Mouse (Mus musculus) layer of hippocampus, postnatal 14 days (tissue): ENCODE results near the gene Ogdh. TPM values are rescaled to one million over a fixed set of nuclear protein-coding genes. Genes with fewer than 3 reads are reported as not detected.

Experiments
- DNase-seq, 2 experiments: peaks; one replicate each; pipeline ENCODE4 v3.0.0; 2021 to 2022; ENCODE audit warnings: low spot score in 2 of 2, mixed read lengths in 1 of 2
- total RNA-seq, 2 experiments: library from RNA; stranded (reverse); gene quantifications; 2 replicates each; pipeline ENCODE4 v1.2.3; 2021

Ogdh gene
- total RNA-seq, 2 experiments from 2014 or later: 252 to 261 TPM

DNA sequence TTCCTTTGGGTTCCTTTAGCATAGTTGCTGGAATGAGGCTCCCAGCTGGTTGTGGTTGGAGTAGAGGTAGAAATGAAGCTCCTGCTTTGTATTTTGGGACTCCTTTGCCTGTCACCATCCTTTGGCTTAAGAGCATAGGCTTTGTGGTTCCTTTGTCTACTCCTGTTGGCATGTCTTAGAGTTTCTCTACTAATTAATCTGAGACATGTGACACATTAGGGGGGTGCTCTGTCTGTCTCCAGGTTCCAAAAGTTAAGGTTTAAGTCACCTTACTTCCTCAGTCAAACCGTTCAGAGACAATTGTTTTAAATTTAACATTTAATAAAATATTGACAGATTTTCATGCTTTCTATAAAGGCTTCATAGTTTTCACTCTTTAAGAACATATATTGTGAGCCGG lies 2.2 kb downstream of the Ogdh start:
- no peak for DNase-seq

DNA sequence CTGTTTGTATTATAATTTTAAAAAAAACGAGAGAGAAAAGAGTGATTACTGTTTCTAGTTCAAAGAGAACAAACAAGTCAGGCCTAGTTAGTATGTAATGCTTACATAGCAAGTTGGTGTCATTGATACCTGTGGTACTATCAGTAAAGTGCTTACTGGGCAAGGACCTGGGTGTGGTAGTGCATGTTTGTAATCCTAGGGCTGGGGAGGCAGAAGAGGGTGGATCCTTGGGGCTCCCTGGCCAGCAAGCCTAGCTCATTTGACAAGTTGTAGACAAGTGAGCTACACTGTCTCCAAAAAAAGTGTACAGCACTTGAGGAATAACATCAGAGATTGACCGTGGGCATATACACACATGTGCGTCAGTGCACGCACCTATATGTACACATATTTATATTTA lies 3.2 kb downstream of the Ogdh start:
- DNase-seq: no peak

DNA sequence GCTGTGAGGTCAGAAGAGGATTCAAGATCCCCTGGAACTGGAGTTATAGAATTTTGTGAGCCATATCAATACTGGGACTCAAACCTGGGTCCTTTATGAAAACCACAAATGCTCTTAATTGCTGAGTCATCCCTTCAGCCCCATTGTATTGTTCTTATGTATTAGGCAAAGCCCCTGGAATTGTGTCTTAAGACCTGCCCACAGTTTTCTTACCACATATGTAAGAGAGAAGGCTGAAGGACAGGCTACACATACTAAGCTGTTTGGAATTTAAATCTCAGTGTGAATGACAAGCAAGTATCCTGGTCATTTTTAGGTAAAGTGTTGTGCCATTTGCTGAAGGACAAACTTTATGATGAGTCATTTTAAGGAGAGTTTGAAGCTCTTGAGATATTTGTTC lies 4.6 kb downstream of the Ogdh start:
- no peak for DNase-seq

DNA sequence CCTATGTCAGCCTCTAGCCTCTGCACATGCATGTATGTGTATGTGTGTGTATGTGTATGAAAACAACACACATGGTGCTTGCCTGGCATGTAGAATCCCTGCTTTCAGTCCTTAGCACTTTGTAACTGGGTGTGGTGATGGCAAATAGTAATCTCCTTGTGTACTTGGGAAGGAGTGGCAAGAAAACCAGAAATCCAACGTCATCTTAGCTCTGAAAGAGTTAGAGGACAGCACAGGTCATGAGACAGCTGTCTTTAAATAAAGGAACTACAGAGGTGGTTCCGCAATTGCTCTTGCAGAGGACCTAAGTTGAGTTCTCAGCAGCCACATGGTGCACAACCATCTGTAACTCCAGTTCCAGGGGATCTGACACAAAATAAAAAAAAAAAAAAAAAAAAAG lies 8.0 kb downstream of the Ogdh start:
- no peak for DNase-seq

DNA sequence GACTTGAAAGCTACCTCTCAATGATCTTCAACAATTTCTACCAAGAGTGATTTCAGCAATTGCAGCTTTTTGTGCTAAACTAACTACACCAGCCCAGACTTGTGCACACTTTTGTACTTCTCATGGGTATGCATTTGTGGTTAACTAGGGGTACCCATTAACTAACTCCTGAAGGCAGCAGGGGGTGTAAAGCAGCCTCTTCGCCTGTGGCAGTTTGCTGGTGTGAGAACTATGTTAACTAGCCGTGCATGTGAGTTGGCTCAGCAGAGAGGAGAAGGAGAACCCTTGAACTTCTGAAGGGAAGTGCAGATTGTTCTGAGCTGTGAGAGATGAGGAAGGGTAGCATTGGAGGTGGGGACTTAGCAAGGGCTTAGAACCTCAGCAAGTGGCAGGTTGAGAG lies 11.4 kb downstream of the Ogdh start:
- no peak for DNase-seq

DNA sequence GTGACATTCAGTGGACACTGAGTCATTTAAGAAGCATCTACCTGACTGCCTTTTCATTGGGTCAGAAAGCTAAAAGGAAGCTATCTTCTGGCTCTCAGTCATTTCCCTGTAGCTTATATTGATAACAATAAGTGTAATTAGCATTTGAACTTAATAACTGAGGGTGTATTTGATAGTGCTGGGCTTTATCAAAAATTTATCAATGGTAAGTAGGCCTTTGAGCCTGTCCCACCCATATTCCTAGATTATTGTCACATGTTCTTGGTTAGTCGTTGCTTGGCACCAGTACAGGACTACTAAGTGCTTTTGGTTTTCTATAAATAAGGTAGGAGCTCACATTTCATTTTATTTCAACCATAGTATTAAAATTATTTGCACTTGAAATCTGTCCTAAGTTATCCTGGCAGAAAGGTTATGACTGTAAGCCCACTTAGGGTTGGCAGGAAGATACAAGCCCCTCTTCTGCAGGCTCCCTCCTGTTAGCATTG lies 14.6 kb downstream of the Ogdh start:
- DNase-seq: no peak

DNA sequence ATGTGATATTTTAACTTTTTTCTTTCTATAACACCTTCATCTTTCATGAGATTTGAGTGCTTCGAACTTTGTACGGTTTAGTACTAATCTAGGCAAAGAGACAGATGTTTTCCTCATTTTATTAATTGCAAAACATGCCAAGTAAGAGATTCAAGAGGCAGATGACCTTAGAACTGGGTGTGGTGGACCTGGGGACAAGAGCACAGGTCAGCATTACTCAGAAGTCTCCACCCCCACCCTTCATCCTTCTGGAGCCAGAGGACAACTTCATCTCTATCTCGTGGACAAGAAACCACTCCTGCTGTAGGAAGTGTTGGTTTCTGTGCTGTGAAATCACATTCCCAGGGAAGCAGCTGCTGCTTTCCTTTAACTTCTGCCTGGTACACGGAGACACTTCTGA lies 16.7 kb downstream of the Ogdh start:
- no peak for DNase-seq

DNA sequence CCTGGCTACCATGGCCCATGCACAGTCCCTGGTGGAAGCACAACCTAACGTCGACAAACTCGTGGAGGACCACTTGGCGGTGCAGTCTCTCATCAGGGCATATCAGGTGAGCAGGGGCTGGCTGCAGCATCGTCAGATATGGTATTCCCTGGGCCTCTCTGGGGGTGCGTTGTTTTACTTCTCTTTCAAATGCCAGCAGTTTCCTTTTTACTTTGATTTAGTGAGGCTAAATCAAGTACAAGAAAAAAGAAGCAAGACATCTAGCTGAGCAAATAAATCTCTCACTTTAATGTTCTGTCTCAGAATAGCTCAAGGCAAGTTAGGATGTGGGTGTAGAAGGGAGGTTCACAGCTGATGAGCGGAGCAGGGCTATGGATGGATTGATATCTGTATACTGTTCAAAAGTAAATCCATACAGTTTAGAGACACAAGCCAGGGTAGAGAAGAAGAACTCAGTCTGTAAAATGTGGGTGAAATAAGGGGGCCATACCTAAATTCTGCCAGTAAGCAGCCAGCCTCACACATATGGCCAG lies 22.5 kb downstream of the Ogdh start:
- no peak for DNase-seq

DNA sequence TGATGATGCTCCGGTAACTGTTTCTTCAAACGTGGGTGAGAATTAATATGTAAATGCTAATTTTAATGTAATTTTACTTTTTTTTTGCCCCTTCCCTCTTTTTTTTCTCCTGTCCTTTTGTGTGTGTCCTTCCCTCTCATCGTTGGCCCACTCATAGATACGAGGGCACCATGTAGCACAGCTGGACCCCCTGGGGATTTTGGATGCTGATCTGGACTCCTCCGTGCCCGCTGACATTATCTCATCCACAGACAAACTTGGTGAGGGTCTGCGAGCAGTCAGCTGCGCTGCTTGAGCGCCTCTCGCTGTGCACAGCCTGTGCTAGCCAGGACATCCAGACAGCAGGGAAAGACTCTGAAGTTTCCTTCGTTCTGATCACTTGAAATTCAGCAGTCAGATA lies 25.4 kb downstream of the Ogdh start:
- no peak for DNase-seq

DNA sequence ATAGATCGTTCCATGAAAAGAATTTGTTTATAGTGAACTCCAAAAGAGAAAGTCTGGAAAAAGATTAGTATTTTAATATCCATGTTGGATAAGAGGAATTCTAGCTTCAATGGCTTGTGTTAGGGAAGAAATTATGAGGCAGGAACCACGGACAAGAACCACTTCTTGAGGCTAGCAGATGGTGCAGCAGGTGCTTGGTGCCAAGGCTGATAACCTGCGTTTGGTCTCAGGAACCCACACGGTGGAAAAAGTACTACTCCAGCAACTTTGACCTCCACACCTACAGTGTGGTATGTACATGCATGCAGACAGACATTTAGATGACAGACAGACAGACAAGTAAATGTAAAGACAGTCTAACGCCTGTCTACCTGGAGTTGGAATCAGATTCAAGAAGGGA lies 27.1 kb downstream of the Ogdh start:
- no peak for DNase-seq

DNA sequence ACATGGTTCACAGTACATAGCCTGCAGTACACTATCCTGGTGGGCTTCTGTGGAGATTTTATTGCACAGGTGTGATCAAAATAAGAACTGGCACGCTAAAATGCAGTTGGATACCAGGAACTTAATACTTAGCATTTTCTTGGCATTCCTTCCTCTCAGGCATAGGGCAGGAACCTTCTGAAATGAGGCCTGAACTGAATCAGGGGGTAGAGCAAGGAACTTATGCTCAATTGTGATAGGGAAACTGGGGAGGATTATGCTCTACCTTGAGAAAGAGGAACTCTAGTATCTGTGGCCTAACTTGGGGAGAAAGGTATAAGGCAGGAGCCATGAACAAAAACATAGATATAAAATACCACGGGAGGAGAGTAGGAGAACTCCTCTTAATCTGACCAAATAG lies 27.9 kb downstream of the Ogdh start:
- no peak for DNase-seq

DNA sequence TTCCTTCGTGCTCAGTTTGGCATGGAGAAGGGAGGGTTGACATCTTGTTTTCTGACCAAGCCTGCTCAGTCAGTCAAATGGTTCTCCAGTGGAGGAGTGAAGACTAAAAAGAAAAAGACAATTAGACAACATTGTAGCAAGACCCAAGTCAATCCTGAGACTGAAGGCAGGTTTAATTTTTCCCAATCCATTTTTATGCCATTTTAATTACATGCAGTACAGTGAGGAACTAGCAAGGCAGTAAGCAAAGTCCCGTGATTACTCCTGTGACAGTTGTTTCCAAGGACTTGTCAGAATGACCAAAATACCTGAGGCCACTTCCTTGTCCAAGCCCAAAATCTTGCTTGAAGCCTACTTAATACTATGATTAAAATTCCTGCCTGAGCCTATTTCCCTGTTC lies 30.7 kb downstream of the Ogdh start:
- DNase-seq: no peak

DNA sequence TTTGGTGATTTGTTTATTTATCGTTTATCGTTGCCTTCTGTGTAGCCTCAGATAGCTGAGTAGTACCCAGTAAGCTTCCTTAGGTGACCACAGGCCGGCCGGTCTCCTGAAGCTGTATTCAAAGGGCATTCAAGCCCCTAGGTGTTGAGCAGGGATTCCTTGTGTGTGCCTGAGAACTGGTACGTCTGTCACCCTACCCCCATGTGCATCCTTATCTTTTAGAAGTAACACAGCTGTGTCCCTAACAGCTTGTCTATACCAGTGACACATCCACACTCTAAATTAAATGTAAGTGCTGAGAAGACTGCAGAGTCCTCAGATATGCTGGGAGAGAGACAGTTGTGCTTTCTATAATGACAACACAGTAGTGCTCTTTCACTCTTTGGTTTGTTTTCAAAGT lies 31.9 kb downstream of the Ogdh start:
- DNase-seq: no peak

DNA sequence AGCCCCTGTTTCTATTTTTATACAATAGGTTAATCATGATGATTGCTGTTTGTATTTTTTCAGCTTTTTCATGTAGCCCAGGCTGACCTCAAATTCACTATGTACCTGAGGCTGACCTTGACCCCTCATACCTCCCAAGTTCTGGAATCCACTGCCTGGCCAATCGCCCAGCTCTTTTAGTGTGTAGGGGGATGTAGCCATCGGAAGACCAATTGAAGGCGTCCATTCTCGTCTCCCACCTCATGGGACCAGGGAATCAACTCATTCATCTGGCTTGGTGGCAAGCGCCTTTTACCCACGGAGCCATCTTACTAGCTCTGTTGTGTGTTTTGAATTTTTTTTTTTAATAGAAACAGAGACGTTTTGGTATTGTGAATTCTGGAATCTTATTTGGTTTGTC lies 39.8 kb downstream of the Ogdh start:
- DNase-seq: no peak

DNA sequence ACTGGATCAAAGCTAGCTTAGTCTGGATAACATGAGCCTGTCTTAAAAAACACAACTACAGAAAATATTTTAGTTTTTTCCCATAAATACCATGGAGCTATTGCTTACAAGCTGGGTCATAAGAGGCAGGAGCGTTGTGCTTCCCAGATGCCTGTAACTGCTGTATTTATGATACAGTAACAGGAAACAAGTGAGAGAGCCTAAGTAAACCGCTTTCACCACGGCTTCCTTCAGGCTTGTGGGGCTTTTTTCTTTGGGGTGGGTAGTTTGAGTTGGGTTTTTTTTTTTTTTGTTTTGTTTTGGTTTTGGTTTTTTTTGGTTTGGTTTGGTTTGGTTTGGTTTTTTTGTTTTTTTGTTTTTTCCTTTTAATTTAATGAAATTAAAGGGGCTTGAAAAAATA lies 41.2 kb downstream of the Ogdh start:
- no peak for DNase-seq

DNA sequence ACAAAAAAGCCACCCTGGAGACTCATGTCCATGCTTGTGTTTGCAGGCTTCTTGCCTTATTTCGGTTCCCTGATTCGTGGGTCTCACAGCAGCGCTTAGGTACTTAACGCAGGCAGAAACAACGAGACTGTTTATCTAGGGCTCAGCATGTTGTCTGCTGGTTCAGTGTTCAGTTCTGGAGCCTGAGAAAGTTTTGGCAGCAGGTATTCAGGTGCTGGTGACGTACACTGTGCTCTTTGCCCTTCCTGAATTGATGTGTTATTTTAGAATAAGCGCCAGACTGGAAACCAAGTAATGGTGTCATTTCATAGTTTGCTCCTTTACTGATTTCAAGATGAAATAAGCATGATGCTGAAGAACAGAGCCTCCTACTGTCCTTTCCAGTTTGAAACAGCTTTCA lies 42.0 kb downstream of the Ogdh start:
- no peak for DNase-seq

DNA sequence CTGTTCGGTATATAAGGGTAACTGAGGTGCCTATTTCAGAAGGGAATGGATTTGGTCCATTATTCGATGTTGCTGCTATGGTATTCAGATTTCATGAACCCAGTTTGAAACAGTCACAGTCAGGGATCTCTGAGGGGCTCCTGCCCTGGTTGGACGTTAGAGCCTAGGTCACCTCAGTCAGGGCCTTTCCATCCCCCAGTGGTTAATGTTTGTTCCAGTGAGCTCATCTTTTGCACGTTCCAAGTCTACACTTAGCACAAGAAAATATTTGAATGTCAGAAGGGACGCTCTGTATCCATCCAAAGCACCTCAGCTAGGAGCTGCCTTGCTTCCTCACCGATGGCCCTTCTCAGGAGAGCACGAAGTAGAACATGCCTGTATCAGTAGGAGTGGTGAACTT lies 43.9 kb downstream of the Ogdh start:
- DNase-seq: no peak

DNA sequence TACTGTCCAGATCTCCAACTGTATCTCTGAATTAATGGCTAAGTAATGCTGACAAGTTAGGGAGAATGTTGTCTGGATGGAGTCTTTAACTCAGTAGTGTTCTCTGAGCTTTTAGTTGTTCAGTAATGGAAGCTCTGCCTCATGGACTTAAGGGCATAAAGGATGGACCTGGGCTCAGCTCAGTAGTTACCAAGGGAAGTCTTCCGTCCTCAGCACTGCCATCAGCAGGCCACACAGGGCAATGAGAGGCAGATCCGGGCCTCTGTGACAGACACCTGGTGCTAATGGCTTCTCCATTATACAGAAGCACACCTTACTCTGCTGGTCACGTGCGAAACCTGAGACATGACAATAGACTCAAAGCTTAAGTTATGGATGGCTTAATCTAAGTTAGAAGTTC lies 45.3 kb downstream of the Ogdh start:
- no peak for DNase-seq

DNA sequence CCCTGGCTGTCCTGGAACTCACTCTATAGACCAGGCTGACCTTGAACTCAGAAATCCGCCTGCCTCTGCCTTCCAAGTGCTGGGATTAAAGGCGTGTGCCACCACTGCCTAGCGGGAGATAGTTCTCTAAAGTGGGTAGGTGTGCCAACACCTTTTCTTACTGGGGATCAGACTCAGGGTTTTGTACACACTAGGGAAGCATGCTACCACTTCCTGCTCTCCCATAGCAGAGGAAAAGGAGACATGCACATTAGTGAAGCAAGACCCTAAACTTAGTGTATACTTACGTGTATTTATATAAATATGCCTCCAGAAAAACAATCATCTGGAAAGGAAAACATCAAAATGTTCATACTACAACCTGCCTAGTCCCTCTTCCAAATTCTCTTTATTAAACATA lies 54.5 kb downstream of the Ogdh start:
- no peak for DNase-seq

DNA sequence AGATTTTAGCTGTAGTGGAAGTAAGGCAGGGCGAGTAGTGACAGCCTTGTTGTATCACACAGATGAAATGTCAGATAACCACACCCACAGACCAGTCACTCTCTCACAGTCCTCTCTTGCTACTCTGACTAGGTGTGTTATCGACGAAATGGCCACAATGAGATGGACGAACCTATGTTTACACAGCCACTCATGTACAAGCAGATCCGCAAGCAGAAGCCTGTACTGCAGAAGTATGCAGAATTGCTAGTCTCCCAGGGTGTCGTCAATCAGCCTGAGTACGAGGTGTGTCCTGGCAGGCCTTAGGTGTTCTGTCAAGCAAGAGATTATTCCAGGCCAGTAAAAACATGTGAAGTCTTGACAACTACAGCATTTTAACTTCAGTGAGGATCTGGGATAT lies 55.5 kb downstream of the Ogdh start:
- DNase-seq: no peak

DNA sequence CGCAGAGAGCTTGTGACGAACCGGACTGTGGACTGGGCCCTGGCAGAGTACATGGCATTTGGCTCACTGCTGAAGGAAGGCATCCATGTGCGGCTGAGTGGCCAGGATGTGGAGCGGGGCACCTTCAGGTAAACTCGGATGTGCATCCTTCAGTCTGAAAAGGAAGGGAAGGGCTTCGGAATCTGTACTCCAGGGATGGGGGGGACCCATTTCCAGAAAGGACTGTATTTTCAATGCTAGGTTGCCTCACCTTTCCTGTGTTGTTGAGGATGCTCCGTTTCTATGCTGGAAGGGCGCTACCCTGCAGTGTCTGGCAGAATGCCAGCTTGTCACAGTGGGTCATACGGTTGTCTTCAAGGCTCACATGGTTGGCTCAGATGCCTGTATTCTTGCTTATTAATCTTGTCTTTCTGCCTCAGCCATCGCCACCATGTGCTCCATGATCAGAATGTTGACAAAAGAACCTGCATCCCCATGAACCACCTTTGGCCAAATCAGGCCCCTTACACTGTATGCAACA lies 57.3 kb downstream of the Ogdh start:
- DNase-seq: no peak

DNA sequence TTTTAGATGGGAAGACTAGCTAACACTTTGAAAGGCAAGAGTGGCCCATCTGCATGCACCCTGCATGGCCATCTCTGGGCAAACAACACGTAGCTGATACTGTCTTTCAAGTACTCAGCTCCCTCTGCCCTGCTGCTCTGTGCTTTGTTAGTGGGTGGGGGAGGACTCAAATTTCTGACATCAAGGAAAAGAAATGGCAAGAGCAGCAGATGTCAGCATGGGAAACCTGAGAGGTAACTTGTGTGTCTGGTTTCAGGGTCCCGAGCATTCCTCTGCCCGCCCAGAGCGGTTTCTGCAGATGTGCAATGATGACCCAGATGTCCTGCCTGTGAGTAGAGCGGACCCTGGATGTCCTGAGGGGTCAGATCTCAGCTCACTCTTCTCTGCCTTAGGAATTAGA lies 58.2 kb downstream of the Ogdh start:
- no peak for DNase-seq

DNA sequence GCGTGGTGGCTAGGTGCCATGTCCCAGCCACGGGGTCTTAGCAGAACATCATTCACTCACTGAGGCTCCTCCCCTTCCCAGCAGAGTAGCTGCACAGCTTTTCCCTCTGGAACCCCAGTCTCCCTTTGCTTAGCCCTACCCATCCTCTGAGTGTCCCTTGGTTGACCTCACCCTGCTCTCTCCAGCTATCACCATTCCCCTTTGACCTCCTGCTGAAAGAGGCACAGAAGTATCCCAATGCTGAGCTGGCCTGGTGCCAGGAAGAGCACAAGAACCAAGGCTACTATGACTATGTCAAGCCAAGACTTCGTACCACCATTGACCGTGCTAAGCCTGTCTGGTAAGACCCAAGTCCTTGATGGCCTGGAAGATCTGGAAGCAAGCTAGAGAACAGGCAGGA lies 63.7 kb downstream of the Ogdh start:
- DNase-seq: no peak
